Mouse (Mus musculus): ENCODE measurements around the gene Clec9a.

GRCm38 (mm10) chr6:129434239-129434638, 25.6 kb downstream of the Clec9a start:
- TF ChIP-seq POLR2A (IDR thresholded peaks at IDR 0.05; ENCODE audit: insufficient read depth, low read length) (no peak), CTCF (IDR thresholded peaks at IDR 0.05; ENCODE audit: low read depth, low read length) (no peak), EP300 (IDR thresholded peaks at IDR 0.05; ENCODE audit: insufficient read depth, low read depth, low read length) (no peak)
